In the genomic region with DNA sequence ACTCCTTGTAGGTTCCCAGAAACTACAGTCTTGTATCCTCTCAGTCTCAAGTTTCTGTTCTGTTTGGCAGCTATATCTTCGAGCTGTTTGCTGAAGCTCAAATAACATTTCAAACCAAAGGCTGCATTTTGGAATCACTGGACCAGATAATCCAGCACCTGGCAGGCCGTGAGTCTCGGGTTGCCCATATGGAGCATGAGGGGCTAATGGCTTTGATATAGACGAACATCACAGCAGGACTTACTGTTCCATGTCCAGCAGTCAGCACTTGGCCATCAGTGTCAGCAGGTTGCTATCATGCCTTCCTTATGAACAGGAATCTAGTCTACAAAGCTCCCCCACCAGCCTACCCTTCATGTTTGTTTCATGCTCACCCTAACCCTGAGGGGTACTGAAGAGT, we compare ENCODE assay signal across 27 mouse cellular contexts. TPM values are rescaled to one million over a fixed set of nuclear protein-coding genes. Genes with fewer than 3 reads are reported as not detected.
A peak's percentile ranks its signal among the peaks of the same experiment; 100 is the strongest.
DNase-seq lines count a peak whose midpoint lies in the region; ATAC-seq and TF ChIP-seq lines count a peak whose summit lies in the region.
"Had no signal": no experiment of that assay in that cellular context is flagged by ENCODE, and none has a peak within 500 bp of the region (broad histone marks: within the 10 kb centered on the region; RNA-seq: fewer than 3 reads in every experiment).

No protein-coding gene starts in this region.

- no peaks in the 10 kb centered on the region for H3K27me3 ChIP-seq in kidney, postnatal 0 days (ENCODE audit: insufficient read depth, low read length)
- H3K27me3 ChIP-seq: CH12.LX; heart, embryonic 12.5 days; hindbrain, embryonic 13.5 days; limb, embryonic 12.5 days; lung, embryonic 15.5 days; midbrain, embryonic 12.5 days; neural tube, embryonic 12.5 days; stomach, embryonic 15.5 days had no signal

- H3K4me3 ChIP-seq in kidney, postnatal 0 days (replicated peaks; ENCODE audit: low read depth, low read length): no peak overlapping the region
- H3K4me3 ChIP-seq: heart, embryonic 12.5 days; hindbrain, embryonic 13.5 days; limb, embryonic 12.5 days; lung, embryonic 15.5 days; midbrain, embryonic 12.5 days; myocyte; neural tube, embryonic 12.5 days; stomach, embryonic 15.5 days had no signal

- WGBS in kidney, postnatal 0 days: 53% methylated on average over 4 of the region's 4 CpGs

- H3K27ac ChIP-seq in kidney, postnatal 0 days: no peak overlapping the region
- H3K27ac ChIP-seq: hindbrain, embryonic 13.5 days; limb, embryonic 12.5 days; lung, embryonic 15.5 days; midbrain, embryonic 12.5 days; neural tube, embryonic 12.5 days; stomach, embryonic 15.5 days had no signal

- no peak for DNase-seq in cerebellum, postnatal 4 days (ENCODE audit: low spot score in 2 of 2)
- DNase-seq in kidney, postnatal 0 days (ENCODE audit: low spot score): peak; percentile 21
- DNase-seq in kidney, adult 11 months: no peak
- peak; percentile 75 for DNase-seq in cerebellum, adult 9-10 months
- peak; percentile 44 for DNase-seq in cerebellum, postnatal 36 days
- DNase-seq in adrenal gland, adult 18-20 months (ENCODE audit: low spot score in 2 of 2): no peak
- DNase-seq in spleen, adult 12 weeks (ENCODE audit: low spot score): no peak
- DNase-seq: adrenal gland, postnatal 10 days; gastrocnemius, postnatal 25 days; heart, adult 18-20 months; heart, postnatal 4 days; kidney, adult 18-20 months; layer of hippocampus, adult 9-11 months; right cerebral cortex, adult 18-20 months had no signal

- no peaks in the 10 kb centered on the region for H3K9me3 ChIP-seq in kidney, postnatal 0 days (replicated peaks; ENCODE audit: low read length)
- H3K9me3 ChIP-seq: heart, embryonic 12.5 days; hindbrain, embryonic 13.5 days; limb, embryonic 12.5 days; lung, embryonic 15.5 days; midbrain, embryonic 12.5 days; neural tube, embryonic 12.5 days; stomach, embryonic 15.5 days had no signal

- ATAC-seq in cerebellum, adult (ENCODE audit: insufficient number of reproducible peaks, low FRiP score, low TSS enrichment): peak; percentile 36; the same call in 1 of the 2 replicates
- no peak for ATAC-seq in kidney, postnatal 0 days (replicated peaks; ENCODE audit: low FRiP score, low read depth)
- ATAC-seq: forebrain, embryonic 14.5 days; inflammation-experienced regulatory T-cells, adult 6 months had no signal

- H3K4me2 ChIP-seq in kidney, postnatal 0 days (ENCODE audit: low read length): no peak overlapping the region
- H3K4me2 ChIP-seq: heart, embryonic 12.5 days; hindbrain, embryonic 13.5 days; limb, embryonic 12.5 days; lung, embryonic 15.5 days; midbrain, embryonic 12.5 days; neural tube, embryonic 12.5 days; stomach, embryonic 15.5 days had no signal

- no peaks in the 10 kb centered on the region for H3K4me1 ChIP-seq in kidney, postnatal 0 days (replicated peaks; ENCODE audit: insufficient read depth, low read length)
- H3K4me1 ChIP-seq: hindbrain, embryonic 13.5 days; limb, embryonic 12.5 days; lung, embryonic 15.5 days; midbrain, embryonic 12.5 days; neural tube, embryonic 12.5 days; stomach, embryonic 15.5 days had no signal

- peaks cover 34% of the 10 kb centered on the region for H3K36me3 ChIP-seq in kidney, postnatal 0 days (ENCODE audit: insufficient read depth, low read length)

- TF ChIP-seq CTCF in kidney, postnatal 0 days (IDR thresholded peaks at IDR 0.05; ENCODE audit: low read depth): no peak

- no peak overlapping the region for H3K9ac ChIP-seq in kidney, postnatal 0 days (ENCODE audit: low read depth, low read length)
- H3K9ac ChIP-seq: heart, embryonic 12.5 days; hindbrain, embryonic 13.5 days; limb, embryonic 12.5 days; lung, embryonic 15.5 days; midbrain, embryonic 12.5 days; neural tube, embryonic 12.5 days; stomach, embryonic 15.5 days had no signal

RNA-seq across cellular contexts. Expression of a gene that starts 20.9 kb away (rescaled TPM):
- polyA plus RNA-seq in kidney, postnatal 0 days (2015; fragmentation: Nextera tagmentation; extraction: Ambion mirVana): 16.8 and 24.2 TPM in 2 replicates
- total RNA-seq in adrenal gland, adult 18-20 months (2021): 10 to 100 TPM; 24.1 to 30.8 TPM

RNA-seq across cellular contexts. Expression of a gene that starts 24.3 kb away (rescaled TPM):
- 32.2 and 33.1 TPM in 2 replicates for polyA plus RNA-seq in kidney, postnatal 0 days (2015; fragmentation: Nextera tagmentation; extraction: Ambion mirVana)
- total RNA-seq in adrenal gland, adult 18-20 months (2021): 10 to 100 TPM; 50.8 to 51.0 TPM

RNA-seq across cellular contexts. Expression of a gene that starts 24.8 kb away (rescaled TPM):
- 47.5 and 48.7 TPM in 2 replicates for polyA plus RNA-seq in kidney, postnatal 0 days (2015; fragmentation: Nextera tagmentation; extraction: Ambion mirVana)
- total RNA-seq in adrenal gland, adult 18-20 months (2021): 10 to 100 TPM; 48.9 to 51.8 TPM

RNA-seq across cellular contexts. Expression of a gene that starts 26.1 kb away (rescaled TPM):
- polyA plus RNA-seq in kidney, postnatal 0 days (2015; fragmentation: Nextera tagmentation; extraction: Ambion mirVana): 0.24 and 0.66 TPM in 2 replicates
- total RNA-seq in adrenal gland, adult 18-20 months (2021): 10 to 100 TPM; 14.6 to 18.7 TPM
- total RNA-seq: CH12.LX; megakaryocyte, adult 5-6 weeks had no signal
- polyA plus RNA-seq: inflammation-experienced regulatory T-cells, adult 6 months had no signal

RNA-seq across cellular contexts. Expression of a gene that starts 39.5 kb away (rescaled TPM):
- polyA plus RNA-seq in kidney, postnatal 0 days (2015; fragmentation: Nextera tagmentation; extraction: Ambion mirVana): 14.7 TPM in 2 replicates
- total RNA-seq in adrenal gland, adult 18-20 months (2021): 10 to 100 TPM; 17.1 to 23.0 TPM

Comparison
In these comparisons a context has a peak if more than half of its experiments do, and no peak if none do; other contexts are left out.
1. DNase-seq: peak in kidney, postnatal 0 days (single experiment), cerebellum, adult 9-10 months (single experiment) and cerebellum, postnatal 36 days (2 of 2); none in cerebellum, postnatal 4 days (0 of 2), kidney, adult 11 months (single experiment), adrenal gland, adult 18-20 months (0 of 2) and spleen, adult 12 weeks (single experiment).